Mouse (Mus musculus) hematopoietic stem cell, adult 5-6 weeks (primary cell): ENCODE measurements around the gene Ercc4. TPM values are rescaled to one million over a fixed set of nuclear protein-coding genes. Genes with fewer than 3 reads are reported as not detected.

ENCODE experiments used
- ATAC-seq, 2 experiments: fragments of 125-278 bp in 1 of 2; replicated peaks in 1 of 2; 2 replicates each; pipeline ENCODE4 v1.8.0; 2016 to 2017; ENCODE audit warnings: inconsistent platforms in 2 of 2, mild to moderate bottlenecking in 2 of 2, moderate number of reproducible peaks in 2 of 2, low read depth in 1 of 2, moderate TSS enrichment in 1 of 2; ENCODE audit not compliant: low FRiP score in 2 of 2, poor library complexity in 2 of 2, severe bottlenecking in 2 of 2, insufficient read depth in 1 of 2, low TSS enrichment in 1 of 2
- total RNA-seq: library from RNA; stranded (forward); fragments of 172-1452, 232-1000 nt; gene quantifications from 2 replicates; pipeline ENCODE4 v1.2.3, GENCODE M21; 2017

Gene Ercc4
- total RNA-seq, 1 experiment from 2014 or later, result 16.1 TPM

DNA sequence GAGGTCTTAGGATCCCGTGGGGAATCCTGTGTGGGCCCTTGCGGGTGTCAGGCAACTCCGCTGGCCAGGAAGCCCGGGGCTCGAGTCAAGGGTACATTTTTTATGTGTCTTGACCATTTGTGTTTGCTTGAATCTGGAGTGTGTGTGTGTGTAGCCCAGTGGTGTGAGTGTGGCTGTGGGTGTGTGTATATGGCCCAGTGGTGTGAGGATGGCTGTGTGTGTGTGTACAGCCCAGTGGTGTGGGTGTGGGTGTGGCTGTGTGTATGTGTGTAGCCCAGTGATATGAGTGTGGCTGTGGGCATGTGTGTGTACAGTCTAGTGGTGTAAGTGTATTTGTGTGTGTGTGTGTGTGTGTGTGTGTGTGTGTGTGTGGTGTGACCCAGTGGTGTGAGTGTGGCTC, 73.0 kb downstream of the Ercc4 start:
- no peak for ATAC-seq

DNA sequence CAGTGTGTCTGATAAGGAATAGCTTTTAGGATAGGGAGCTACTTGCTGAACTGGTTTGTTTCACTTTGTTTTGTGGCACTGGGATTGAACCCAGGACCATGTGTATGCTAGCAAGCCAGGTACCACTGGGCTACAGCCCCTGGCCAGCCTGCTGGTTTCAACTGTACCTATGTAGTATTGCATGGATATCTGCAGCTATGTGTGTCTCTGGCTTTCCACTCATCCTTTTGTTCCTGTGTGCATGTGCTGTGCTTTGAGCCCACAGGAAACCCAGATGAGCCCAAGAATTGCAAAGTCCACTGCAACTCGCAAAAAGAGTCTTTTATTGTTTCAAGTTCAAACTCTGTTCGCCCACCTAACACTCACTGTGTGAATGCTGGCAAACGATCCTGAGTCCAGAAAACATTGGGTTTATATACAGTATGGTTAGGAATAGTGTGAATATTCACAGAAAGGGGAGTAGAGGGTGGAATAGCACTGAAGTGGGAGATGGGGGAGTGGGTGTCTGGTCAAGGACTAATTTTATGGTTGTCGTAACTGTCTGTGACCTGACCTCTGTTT, 73.8 kb downstream of the Ercc4 start:
- ATAC-seq, result no peak

DNA sequence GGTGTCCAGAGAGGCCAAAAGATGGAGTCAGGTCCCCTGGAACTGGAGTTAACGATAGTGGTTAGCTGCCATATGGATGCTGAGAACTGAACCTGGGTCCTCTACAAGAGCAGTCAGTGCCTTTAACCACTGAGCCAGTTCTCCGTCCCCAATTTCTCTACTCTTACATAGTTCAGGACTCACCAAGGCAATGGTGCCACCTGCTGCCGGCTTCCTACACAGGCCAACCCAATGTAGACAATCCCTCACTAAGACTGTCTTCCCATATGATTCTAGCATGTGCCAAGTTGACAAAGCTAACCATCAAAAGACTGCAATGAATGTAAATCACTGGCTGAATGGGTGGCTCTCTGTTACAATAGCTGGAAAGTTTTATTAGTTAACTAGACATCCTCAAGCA, 74.9 kb downstream of the Ercc4 start:
- no peak for ATAC-seq

DNA sequence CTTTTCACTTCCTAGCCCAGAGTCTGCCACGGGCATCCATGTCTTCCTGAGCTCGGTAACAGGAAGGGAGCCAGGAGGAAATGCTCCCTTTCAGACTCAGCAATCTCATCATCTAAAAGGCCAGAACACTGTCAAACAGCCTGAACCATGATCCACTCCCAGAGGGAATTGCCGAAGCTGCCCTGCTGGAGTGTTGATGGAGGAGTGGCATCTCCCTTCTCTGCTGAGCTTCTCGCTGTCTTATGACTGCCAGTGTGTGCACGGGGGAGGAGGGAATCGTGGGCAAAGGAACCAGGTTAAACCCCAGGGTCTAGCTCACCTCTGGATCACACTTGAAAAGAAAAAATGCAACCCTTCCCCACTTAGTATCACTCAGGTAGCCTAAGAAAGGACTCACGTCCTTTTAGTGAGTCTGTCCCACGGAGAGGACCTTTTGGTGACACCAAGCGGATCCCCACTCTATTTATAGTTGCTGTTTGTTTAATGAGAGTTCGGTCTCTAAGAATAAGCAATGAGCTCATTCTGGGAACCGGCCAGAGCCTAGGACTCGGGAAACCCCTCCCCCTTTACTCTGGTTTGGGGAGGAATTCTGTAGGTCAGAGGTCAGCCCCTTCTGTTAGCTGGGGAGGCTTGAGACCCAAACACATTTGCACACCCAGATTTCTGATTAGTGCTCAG, 80.1 kb downstream of the Ercc4 start:
- no peak for ATAC-seq

DNA sequence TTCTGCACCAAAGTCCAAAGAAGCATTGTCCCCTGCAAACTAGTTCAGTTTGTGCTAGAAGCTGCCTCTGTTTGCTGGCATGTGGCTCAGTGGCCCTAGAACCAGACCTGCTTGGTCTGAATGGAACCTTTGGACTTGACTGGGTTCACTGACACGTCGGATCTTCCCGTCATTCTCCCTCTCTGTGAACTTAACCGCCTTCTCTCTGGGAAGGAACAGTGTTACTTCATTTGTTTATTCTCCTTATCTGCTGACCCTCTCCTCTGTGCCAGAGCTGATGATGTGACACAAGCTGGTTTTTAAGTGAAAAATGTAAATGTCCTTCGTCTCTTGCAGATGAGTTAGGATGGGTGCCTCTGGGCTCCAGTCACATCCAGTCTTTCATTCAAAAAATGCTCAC, 81.0 kb downstream of the Ercc4 start:
- no peak for ATAC-seq

DNA sequence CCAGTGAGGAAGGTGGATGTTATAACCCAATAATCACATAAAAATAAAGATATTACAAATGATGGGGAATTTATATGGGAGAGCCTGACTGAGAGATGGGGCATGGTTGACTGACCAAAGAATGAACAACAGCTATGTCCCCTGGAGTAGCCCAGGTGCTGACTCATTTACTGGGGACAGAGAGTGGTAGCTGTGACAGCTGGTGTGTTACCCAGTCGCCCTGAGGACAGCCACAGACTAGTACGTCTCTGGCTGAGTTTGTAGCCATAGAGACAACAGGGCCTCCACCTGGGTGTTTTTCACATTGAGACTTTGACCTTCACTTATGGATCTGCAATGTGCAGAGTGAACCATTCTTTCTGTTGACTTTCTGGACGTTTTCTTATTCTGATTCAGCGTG, 81.7 kb downstream of the Ercc4 start:
- ATAC-seq, result no peak

GRCm38 (mm10) chr16:13193663-13194071, 84.2 kb downstream of the Ercc4 start:
- ATAC-seq, result no peak

DNA sequence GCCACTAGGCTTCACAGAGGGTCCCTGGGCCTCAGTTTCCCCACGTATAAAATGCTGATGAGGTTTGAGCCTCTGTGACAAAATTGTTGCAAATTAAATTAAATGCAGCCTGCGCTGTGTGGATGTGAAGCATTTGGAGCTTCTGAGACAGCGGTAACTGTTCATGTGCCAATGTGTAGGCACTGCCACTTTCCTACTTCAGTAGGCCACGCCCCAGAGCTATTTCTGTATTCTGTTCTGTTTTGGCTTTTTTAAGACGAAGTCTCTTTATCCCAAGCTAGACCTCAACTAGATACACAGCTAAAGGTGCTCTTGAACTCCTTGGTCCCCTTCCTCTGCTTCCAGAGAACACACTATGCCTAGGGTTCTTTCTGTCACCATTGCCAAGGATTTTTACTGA, 85.4 kb downstream of the Ercc4 start:
- no peak for ATAC-seq

- no peak for ATAC-seq
Measured at GRCm38 (mm10) chr16:13196626-13197025, 87.1 kb downstream of the Ercc4 start.

- ATAC-seq, result peak; percentile 70 to 72
Measured at GRCm38 (mm10) chr16:13197293-13197692, 87.8 kb downstream of the Ercc4 start.

DNA sequence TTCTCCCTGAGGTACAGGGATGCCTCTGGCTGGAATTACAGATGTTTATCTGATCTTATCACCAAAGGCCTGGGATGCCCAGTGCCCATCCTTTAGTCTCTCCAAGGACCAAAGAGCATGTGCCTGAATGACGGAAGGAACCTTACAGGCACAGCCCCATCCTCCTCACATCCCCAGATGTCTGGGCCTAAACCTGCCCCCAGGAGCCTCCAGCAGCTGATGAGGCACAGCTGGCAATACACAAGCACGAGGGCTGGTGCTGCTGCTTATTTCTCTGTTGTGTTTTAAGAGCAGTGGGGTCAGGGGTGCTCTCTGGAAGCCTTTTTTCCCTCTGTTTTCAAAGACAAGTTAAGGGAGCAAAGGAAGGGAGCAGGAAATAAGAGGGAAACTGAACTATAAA, 89.7 kb downstream of the Ercc4 start:
- ATAC-seq, result no peak

Other genes starting within 250 kb of the Ercc4 start
- gene Mrtfb, start 146.8 kb downstream of the Ercc4 start, total RNA-seq, result 9.1 and 10.4 TPM in 2 replicates